Mouse (Mus musculus) spleen, postnatal 10 days (tissue): ENCODE results near the gene Cpsf6.

ENCODE experiments used
- DNase-seq, 2 experiments: peaks; one replicate each; pipeline ENCODE4 v3.0.0; 2021 to 2022; ENCODE audit warnings: low spot score in 2 of 2

Cpsf6 gene

GRCm38 (mm10) chr10:117386261-117386660, 6.4 kb upstream of the Cpsf6 start:
- no peak for DNase-seq

DNA sequence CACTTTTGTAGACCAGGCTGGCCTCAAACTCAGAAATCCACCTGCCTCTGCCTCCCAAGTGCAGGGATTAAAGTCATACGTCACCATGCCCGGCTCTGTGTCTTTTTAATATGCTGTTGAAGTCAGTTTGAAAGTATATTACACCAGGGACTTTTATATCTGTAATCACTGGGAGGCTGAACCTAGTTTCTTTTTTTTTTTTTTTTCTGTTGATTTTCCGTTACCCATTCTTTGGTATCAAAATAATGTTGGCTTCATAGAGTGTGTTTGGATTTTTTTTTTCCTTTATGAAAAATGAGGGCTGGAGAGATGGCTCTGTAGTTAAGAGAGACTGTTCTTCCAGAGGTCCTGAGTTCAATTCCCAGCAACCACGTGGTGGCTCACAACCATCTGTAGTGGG, 5.6 kb upstream of the Cpsf6 start:
- DNase-seq = no peak

DNA sequence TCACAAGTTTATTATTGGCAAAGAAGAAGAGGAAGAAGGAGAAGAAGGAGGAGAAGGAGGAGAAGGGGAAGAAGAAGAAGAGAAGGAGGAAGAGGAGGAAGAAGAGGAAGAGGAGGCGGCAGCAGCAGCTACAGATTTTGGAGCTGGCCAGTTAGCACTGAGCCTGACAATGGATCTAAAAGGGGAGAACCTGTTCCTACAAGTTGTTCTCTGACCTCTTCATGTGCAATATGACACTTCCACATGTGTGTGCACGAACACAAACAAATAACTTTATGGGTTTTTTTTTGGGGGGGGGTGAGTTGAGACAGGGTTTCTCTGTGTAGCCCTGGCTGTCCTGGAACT, 5.2 kb upstream of the Cpsf6 start:
- DNase-seq = no peak

GRCm38 (mm10) chr10:117384386-117385085, 4.7 kb upstream of the Cpsf6 start:
- DNase-seq = no peak

GRCm38 (mm10) chr10:117383941-117384340, 4.1 kb upstream of the Cpsf6 start:
- DNase-seq = no peak

DNA sequence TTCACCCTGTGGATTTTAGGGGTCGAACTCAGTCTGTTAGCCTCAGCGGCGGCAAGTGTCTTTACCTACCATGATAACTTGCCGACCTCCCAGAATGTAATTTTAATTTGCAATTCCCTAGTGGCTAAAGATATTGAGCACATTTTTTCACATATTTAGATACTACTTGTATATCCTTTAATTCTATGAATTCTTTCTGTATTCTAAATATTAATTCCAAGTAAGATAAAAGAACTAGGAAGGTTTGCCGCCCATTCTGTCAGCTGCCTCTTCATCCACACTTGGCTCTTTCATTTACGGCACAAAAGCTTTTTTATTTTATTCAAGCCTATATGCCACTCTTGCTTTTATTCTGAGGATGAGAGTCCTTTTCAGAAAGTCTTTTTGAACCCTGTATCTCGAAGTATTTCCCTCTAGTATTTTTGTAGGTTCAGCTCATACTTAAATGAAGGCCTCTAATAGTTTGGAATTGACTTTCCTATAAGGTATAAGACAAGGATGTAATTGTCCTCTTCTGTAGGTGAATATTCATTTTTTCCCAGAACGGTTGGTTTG, 3.3 kb upstream of the Cpsf6 start:
- no peak for DNase-seq

- DNase-seq = no peak
Measured at GRCm38 (mm10) chr10:117382146-117382545, 2.3 kb upstream of the Cpsf6 start.

- DNase-seq = no peak
Measured at GRCm38 (mm10) chr10:117380721-117381570, 1.1 kb upstream of the Cpsf6 start.

GRCm38 (mm10) chr10:117379441-117379840, 374 bp downstream of the Cpsf6 start:
- DNase-seq = no peak

- DNase-seq = no peak
Measured at GRCm38 (mm10) chr10:117378642-117379041, 1.2 kb downstream of the Cpsf6 start.

GRCm38 (mm10) chr10:117378291-117378555, 1.6 kb downstream of the Cpsf6 start:
- DNase-seq = no peak

DNA sequence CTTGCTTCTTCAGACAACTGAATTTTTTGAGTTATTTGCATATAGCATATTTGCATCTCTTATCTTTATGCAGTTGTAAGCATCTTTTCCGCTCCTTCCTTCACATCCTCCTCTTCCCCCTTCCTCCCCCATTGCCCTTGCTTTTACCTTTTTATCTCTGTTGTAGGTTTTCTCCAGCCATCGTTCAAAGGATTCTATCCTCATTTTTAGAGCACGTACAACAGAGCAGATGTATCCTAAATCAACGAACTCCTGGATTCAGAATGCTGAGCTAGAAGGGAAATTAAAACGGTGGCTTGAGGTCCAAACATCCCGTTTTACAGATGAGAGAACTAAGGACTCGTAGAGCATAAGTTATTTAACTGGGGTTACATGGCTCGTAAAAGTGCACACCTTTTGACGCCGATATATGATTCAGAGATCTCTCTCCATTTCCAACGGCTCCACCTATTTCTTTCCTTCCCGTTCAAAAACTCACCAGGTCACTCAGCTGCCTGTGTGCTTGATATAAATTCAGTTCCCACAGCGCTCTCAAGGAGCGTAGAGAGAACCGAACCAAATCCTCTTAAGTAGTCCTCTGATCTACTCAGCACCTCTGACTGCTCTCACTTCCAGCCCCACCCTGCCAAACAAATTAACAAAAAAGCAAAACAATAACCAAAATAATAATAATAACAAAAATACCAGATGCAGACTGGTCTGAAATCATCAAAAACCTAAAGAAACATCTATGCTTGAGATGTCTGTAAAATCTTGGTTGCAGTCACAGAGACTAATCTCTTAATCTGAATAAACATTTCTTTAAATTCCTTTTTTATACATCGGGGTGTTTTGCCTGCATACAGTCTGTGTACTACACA, 2.2 kb downstream of the Cpsf6 start:
- DNase-seq = no peak

DNA sequence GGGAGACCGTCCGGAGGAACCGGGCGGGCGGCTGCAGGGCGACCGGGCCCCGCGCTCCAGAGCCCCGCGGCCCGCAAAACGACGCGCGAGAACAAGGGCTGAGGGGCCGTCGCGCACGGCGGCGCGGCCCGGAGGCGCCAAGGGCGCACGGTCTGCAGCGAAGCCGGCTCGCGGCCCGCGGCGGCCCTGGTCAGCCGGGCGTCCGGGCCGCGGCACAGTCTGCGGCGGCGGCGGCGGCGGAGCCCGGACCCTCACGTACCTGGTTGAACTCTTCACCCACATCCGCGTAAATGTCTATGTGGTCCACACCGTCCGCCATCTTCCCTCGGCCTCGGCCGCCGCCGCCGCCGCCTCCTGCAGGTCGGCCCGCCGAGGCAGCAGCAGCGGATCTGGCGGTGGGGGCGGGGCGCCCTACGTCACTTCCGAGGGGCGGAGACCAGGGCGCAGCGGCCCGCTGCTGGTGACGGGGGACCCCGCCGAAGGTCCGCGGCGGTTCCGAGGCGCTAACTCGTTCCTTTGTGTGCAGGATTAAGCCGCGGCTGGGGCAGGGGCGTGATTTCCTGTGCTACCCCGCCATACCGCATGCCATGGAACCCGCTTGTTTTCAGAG, 3.1 kb downstream of the Cpsf6 start:
- DNase-seq = peak; percentile 95 to 98

DNA sequence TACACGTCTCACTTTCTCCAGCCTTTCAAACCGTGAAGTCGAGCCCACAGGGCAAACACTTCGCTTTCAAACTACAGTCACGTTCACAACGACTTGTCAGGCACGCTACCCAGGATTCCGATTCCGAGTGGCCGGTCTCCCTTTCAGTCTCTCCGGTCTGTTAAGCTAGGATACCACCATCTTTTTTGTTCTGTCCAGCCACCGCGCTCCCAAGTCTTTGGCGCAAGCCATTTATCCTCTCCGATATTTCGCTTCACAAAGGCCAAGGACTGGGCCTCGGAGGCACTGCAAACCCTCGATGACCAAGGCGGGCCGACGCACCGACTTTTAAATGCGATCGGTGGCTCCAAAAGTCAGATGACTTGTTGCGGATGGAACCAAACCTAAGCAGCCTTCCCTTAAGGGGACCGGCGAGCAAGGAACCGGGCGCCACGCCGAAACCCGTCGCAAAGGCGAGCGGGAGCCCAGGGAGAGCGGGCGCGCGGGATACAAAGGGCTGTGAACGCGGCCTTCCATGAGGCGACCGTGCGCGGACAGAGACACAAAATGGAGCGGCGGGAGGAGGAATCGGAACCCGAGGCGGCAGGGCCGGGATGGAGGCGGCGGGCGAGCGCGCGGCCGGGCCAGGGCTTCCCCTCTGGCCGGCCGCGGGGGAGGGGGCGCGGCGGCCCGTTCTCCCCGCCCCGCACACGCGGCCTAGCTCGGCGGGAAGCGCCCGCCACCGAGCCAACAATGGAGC, 3.8 kb downstream of the Cpsf6 start:
- DNase-seq = peak; percentile 64 to 69

GRCm38 (mm10) chr10:117375163-117375562, 4.7 kb downstream of the Cpsf6 start:
- DNase-seq = peak; percentile 22 to 51

DNA sequence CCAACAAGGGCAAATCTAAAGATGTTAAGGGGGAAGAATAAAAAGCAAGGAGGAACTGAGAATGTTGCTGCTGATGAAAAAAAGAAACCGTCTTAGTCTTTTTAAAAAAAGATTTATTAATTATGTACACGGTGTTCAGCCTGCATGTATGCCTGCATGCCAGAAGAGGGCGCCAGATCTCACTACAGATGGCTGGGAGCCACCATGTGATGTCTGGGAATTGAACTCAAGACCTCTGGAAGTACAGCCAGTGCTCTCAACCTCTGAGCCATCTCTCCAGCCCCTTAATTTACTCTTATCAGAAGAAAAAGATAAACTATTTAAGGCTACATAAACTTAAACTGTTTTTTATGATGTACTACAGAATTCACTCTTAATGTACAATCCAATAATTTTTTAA, 16.7 kb downstream of the Cpsf6 start:
- DNase-seq = peak; percentile 55 to 83

DNA sequence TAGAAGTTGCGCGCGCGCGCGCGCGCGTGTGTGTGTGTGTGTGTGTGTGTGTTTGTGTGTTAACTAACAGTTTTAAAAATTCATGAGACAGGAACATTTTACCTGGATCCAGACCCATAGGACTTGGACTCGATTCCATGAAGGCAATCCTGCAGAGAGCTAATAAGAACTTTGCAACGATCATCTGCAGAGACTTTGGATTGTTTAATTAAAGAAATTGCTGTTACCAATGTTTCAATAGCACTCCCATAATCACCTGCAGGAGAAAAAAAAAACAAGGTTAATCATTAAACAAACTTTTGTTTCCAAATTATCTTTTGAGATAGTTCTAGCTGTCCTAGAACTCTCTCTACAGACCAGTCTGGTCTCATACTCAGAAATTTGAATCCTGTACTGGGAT, 20.9 kb downstream of the Cpsf6 start:
- DNase-seq = no peak

- no peak for DNase-seq
Measured at GRCm38 (mm10) chr10:117343000-117343399, 36.8 kb downstream of the Cpsf6 start.

DNA sequence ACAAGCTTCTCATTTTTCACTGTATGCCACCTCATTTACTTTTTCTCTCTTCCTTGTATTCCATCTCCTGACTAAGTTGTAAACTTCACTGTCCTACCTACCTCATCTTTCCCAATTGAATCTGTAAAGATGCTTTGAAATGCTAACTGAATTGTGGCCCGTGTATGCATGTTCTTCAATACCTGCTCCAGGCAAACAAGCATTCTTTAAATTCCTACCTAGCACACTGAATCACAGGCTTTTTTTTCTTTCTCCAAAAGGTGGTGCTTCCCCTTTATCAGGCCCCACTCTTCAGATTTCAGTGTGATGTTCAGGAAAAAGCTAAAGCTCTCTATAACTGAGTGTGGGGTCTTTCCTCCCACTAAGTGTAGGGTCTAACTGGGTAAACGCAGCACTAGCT, 37.4 kb downstream of the Cpsf6 start:
- DNase-seq = no peak

DNA sequence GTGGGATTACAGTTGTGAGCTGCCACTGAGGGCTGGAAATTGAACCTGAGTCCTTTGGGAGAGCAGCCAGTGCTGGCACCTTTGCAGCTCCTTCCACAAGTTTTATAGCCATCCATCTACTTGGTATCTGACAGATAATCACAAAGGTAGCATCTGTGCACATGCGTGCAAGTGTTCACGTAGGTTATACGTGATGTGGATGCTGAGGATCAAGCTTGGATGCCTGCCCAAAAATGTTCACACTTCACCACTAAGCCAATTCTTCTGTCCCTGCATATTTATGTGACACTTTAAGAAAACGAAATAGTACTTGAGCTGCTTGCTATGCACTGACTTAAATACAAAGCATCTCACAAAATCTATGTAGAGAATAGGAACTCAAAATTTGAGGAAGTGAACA, 38.8 kb downstream of the Cpsf6 start:
- DNase-seq = no peak

DNA sequence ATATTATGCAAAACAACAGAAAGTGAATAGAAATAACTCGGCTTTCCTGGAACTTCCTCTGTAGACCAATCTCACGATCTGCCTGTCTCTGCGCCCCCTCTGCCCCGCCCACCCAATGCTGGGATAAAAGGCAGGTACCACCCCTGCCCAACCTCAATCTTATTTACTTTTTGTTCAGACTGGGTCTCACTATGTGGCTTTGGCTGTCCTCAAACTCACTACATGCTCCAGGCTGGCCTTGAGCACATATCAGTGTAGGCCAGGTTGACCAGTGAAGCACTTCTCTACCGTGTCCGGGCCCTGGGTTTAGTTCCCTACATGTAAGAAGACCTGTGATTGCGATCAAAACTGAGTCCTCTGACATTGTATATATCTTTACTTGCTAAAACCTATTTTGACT, 40.6 kb downstream of the Cpsf6 start:
- no peak for DNase-seq
